Mouse (Mus musculus): Measurements from ENCODE around the gene Slc22a12.

GRCm38 (mm10) chr19:6538546-6538945, 4.3 kb downstream of the Slc22a12 start:
- TF ChIP-seq CTCF (IDR thresholded peaks at IDR 0.05; ENCODE audit: insufficient read depth, low read depth, low read length) (no peak), POLR2A (IDR thresholded peaks at IDR 0.05; ENCODE audit: insufficient read depth, low read depth, low read length) (no peak)

Data from olfactory bulb, adult 2 months (tissue).